Mouse (Mus musculus) lung, embryonic 16.5 days (tissue): Measurements from ENCODE around the gene 1700016H13Rik. TPM values are rescaled to one million over a fixed set of nuclear protein-coding genes. Genes with fewer than 3 reads are reported as not detected.
A peak's percentile ranks its signal among the peaks of the same experiment; 100 is the strongest.

Source experiments
- ATAC-seq: fragments of 200-750 bp; cut with Nextera tagmentation; 2 replicates; pipeline ENCODE4 v1.8.0; 2017; ENCODE audit warnings: low read depth, mild to moderate bottlenecking, moderate library complexity
- H3K27ac ChIP-seq: fragments of 300-500 bp; sonication (generic); 2 replicates; pipeline ENCODE4 v1.5.1; 2014; ENCODE audit warnings: mild to moderate bottlenecking, control low read depth, low read length
- H3K27me3 ChIP-seq: fragments of 300-500 bp; sonication (generic); 2 replicates; pipeline ENCODE4 v1.6.1; 2014; ENCODE audit warnings: low read depth, low read length, mixed read lengths; ENCODE audit not compliant: control insufficient read depth, insufficient read depth
- H3K36me3 ChIP-seq: fragments of 300-500 bp; sonication (generic); 2 replicates; pipeline ENCODE4 v1.6.1; 2014; ENCODE audit warnings: low read length; ENCODE audit not compliant: control insufficient read depth, insufficient read depth
- H3K4me1 ChIP-seq: fragments of 300-500 bp; sonication (generic); replicated peaks from 2 replicates; pipeline ENCODE4 v1.6.1; 2014; ENCODE audit warnings: low read length, mixed read lengths; ENCODE audit not compliant: control insufficient read depth, insufficient read depth
- H3K4me2 ChIP-seq: fragments of 300-500 bp; sonication (generic); 2 replicates; pipeline ENCODE4 v1.6.1; 2014; ENCODE audit warnings: low read depth, low read length, control low read depth
- H3K4me3 ChIP-seq: fragments of 300-500 bp; sonication (generic); 2 replicates; pipeline ENCODE4 v1.5.1; 2014; ENCODE audit warnings: mild to moderate bottlenecking, low read length, control low read depth
- H3K9ac ChIP-seq: fragments of 300-500 bp; sonication (generic); 2 replicates; pipeline ENCODE4 v1.6.1; 2014; ENCODE audit warnings: low read length, control low read depth
- H3K9me3 ChIP-seq: fragments of 300-500 bp; sonication (generic); 2 replicates; pipeline ENCODE4 v1.6.1; 2016; ENCODE audit warnings: low read length; ENCODE audit not compliant: control insufficient read depth
- WGBS: fragments of 180-500 bp; shearing (Covaris S2); extraction: QIAGEN DNeasy Blood & Tissue Kit; methylation state at CpG from one replicate; pipeline ENCODE4 v1.1.7; 2014; 5-methylcytosine and 5-hydroxymethylcytosine counted together
- polyA plus RNA-seq: library from polyadenylated mRNA; unstranded; fragments of >200 nt; fragmentation: Nextera tagmentation; extraction: Ambion mirVana; gene quantifications from 2 replicates; pipeline ENCODE4 v1.2.1, GENCODE M21; 2015

1700016H13Rik gene
- polyA plus RNA-seq, 1 experiment from 2014 or later, result 0.35 TPM

DNA sequence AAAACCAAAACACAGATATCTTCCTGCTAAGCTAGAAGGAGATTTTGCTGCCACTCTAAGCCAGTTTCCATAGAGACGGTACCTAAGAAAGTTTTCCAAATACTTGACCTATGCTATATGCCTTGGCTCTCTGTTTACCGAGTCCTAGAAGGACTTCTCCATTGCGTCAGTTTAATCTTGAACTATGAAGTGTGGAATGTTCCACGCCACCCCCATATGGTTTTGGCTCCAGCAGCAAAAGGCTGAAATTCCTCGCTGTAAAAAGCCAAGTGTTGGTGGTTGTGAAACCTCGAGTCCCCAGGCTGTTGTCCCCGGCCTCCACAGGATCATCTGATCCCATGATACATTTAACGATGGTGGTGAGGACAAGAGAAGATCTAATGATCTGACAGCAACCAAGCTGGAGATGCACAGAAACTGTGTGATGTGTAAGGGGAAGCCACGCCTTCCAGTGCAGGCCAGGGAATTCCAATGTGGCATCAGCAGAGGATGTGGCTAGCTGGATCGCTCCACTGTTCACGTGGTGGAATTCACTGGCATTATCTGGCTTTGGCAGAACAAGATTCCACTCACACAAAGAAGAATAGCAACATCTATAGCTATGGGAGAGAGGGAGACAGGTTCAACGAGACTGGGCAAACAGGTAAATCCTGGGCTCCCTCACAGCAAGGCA lies 35.4 kb downstream of the 1700016H13Rik start:
- no peak overlapping the region for H3K4me3 ChIP-seq
- peak overlapping the region; percentile 98 for H3K27ac ChIP-seq
- 20% methylated on average over 12 of the region's 12 CpGs for WGBS
- H3K4me1 ChIP-seq, result peaks cover 35% of the 10 kb centered on the region
- H3K9me3 ChIP-seq, result no peaks in the 10 kb centered on the region
- no peaks in the 10 kb centered on the region for H3K36me3 ChIP-seq
- H3K4me2 ChIP-seq, result peak overlapping the region; percentile 36
- no peaks in the 10 kb centered on the region for H3K27me3 ChIP-seq
- peak; percentile 96 for ATAC-seq
- H3K9ac ChIP-seq, result 0 out of 2 replicates have a peak overlapping the region, but pooled peaks have one; percentile 26

DNA sequence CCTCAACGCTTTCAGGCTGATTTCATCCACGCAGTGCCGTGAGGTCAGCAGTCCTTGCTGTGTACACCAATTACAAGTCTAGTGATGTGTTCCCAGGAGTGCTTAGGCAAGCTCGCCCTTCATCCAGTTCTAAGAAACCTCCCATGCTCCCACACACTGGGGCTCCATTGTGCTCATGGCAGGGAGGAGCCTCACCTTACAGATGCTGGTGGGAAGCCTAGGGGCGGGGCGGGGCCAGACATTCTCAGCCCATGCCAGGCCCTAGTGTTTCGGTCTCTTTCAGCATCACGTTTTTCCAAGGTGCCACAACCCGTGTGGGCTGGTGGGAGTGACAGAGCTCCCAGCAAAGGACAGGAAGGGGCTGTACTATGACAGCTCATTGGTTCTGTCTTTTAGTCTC lies 38.6 kb downstream of the 1700016H13Rik start:
- no peaks in the 10 kb centered on the region for H3K9me3 ChIP-seq
- H3K4me2 ChIP-seq, result no peak overlapping the region
- WGBS, result 64% methylated on average over 9 of the region's 9 CpGs
- H3K27me3 ChIP-seq, result no peaks in the 10 kb centered on the region
- H3K4me1 ChIP-seq, result peaks cover 26% of the 10 kb centered on the region
- H3K4me3 ChIP-seq, result no peak overlapping the region
- H3K27ac ChIP-seq, result no peak overlapping the region
- H3K9ac ChIP-seq, result no peak overlapping the region
- H3K36me3 ChIP-seq, result no peaks in the 10 kb centered on the region
- no peak for ATAC-seq

DNA sequence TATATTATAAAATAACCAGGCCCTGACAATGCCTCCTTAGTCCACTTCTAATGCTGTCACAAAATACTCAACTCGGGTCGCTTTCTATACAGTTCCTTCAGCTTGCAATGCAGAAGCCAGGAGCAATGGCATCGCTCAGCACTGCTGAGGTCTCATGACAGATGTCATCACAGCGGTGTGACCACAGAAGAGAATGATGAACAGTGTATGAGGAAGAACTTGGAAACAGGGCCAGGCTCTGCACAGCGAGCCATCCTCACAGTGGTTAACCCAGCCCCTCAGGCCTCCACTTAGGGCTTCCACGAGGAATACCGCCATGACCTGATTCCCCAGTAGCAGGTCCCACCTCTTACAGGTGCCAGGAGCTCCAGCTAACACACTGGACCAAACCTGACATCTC lies 41.5 kb downstream of the 1700016H13Rik start:
- no peaks in the 10 kb centered on the region for H3K9me3 ChIP-seq
- H3K4me2 ChIP-seq, result no peak overlapping the region
- H3K4me3 ChIP-seq, result no peak overlapping the region
- H3K36me3 ChIP-seq, result no peaks in the 10 kb centered on the region
- H3K27me3 ChIP-seq, result no peaks in the 10 kb centered on the region
- peaks cover 7% of the 10 kb centered on the region for H3K4me1 ChIP-seq
- 77% methylated on average over 7 of the region's 7 CpGs for WGBS
- ATAC-seq, result no peak
- no peak overlapping the region for H3K9ac ChIP-seq
- H3K27ac ChIP-seq, result no peak overlapping the region

DNA sequence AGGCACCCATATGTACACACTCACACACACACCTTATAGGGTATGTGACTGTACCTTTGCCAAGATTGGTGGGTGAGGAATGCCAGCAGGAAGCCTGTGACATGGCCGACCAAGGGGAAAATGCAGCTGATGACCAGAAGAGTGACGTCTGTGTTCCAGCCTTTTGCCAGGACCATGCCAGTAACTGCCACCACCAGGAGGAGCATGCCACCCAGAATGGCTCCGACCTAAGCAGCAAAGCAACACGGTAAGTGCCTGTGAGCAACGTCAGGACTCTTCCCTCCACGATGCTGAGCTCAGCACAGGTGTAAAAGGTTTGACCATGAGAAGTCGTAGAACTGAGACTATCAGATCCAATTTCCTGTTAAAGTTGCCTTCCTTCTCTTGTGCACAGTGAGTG lies 43.5 kb downstream of the 1700016H13Rik start:
- 76% methylated on average over 7 of the region's 7 CpGs for whole genome bisulfite sequencing
- Histone ChIP-seq H3K27me3 (no peaks in the 10 kb centered on the region), H3K9me3 (no peaks in the 10 kb centered on the region), H3K27ac (no peak overlapping the region), H3K36me3 (no peaks in the 10 kb centered on the region), H3K4me3 (no peak overlapping the region), H3K9ac (no peak overlapping the region), H3K4me1 (peaks cover 3% of the 10 kb centered on the region; the same call in 1 of the 2 replicates), H3K4me2 (no peak overlapping the region)
- no peak for ATAC-seq

DNA sequence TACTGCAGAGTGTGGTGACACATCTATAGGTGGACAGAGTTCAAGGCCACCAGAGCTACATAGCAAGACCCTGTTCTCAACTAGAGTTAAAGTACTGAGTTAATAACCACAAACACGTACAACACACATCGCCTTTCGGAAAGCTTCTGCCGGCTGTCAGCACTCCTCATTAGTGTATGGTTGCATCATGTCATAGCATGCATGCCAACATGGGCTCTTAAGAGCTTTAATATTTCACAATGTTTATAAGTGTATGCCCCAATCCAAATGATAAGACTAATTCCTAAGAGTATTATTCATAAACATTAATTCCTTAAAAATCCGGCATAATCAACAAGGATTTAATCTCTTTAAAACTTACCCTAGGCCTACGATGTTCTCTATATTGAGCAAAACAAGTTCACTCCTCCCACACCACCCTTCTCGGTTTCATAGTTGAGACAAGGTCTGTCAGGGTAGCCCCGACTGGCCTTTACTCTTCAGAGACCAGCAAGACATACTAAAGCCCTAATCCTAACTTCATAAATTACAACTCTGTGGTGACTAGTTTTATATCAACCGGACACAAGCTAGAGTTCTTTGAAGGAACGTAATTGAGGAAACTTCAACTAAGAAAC lies 44.8 kb downstream of the 1700016H13Rik start:
- H3K4me3 ChIP-seq, result no peak overlapping the region
- no peaks in the 10 kb centered on the region for H3K36me3 ChIP-seq
- H3K9me3 ChIP-seq, result no peaks in the 10 kb centered on the region
- H3K27me3 ChIP-seq, result no peaks in the 10 kb centered on the region
- H3K27ac ChIP-seq, result peak overlapping the region; percentile 72
- H3K4me1 ChIP-seq, result peaks cover 3% of the 10 kb centered on the region; the same call in 1 of the 2 replicates
- WGBS, result 64% methylated on average over 10 of the region's 10 CpGs
- H3K9ac ChIP-seq, result no peak overlapping the region
- ATAC-seq, result peak; percentile 88
- no peak overlapping the region for H3K4me2 ChIP-seq

DNA sequence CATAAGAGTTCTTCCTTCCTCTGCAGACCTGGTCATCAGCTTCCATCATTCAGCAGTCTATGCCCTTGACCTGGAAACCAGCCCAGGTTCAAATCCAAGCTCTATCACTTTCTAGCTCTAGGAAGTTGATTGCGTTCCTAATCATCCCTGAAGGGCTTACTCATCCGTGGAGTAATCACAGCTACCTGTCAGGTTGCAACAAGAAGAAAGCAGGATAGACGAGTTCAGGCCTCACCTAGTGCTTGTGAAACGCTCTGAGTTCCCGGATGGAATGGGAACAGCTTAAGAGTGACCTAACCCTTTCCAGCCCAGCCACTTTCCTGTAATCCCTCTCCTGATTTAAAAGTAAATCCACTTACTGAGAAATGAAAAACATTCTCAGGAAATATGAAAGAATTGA lies 45.7 kb downstream of the 1700016H13Rik start:
- Histone ChIP-seq H3K9me3 (no peaks in the 10 kb centered on the region), H3K4me1 (peaks cover 3% of the 10 kb centered on the region; the same call in 1 of the 2 replicates), H3K9ac (no peak overlapping the region), H3K27ac (0 out of 2 replicates have a peak overlapping the region, but pooled peaks have one; percentile 5), H3K4me2 (no peak overlapping the region), H3K27me3 (no peaks in the 10 kb centered on the region), H3K36me3 (no peaks in the 10 kb centered on the region), H3K4me3 (no peak overlapping the region)
- no peak for ATAC-seq
- 56% methylated on average over 5 of the region's 5 CpGs for WGBS

DNA sequence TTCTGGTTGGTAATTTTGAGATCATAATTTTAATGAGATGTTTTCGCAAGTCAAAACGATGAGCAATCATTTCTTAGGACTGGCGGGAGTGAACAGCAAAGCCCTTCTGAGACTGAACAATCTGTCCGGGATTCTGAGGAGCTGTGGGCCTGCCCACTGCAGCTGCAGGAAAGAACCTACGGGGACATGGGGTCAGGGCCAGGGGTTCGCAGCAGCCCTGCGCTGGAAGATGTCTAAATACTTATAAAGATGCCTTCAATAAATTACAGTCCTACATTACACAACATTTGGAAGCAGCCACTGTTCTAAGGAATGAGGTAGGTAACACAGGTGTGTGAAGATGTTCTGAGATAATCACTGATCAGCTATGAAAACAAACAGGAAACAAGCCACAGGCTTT lies 50.1 kb downstream of the 1700016H13Rik start:
- H3K4me3 ChIP-seq, result no peak overlapping the region
- no peak for ATAC-seq
- no peak overlapping the region for H3K9ac ChIP-seq
- H3K27me3 ChIP-seq, result no peaks in the 10 kb centered on the region
- no peaks in the 10 kb centered on the region for H3K9me3 ChIP-seq
- no peaks in the 10 kb centered on the region for H3K36me3 ChIP-seq
- no peak overlapping the region for H3K27ac ChIP-seq
- H3K4me2 ChIP-seq, result no peak overlapping the region
- peaks cover 3% of the 10 kb centered on the region; the same call in 1 of the 2 replicates for H3K4me1 ChIP-seq
- WGBS, result 76% methylated on average over 7 of the region's 7 CpGs

DNA sequence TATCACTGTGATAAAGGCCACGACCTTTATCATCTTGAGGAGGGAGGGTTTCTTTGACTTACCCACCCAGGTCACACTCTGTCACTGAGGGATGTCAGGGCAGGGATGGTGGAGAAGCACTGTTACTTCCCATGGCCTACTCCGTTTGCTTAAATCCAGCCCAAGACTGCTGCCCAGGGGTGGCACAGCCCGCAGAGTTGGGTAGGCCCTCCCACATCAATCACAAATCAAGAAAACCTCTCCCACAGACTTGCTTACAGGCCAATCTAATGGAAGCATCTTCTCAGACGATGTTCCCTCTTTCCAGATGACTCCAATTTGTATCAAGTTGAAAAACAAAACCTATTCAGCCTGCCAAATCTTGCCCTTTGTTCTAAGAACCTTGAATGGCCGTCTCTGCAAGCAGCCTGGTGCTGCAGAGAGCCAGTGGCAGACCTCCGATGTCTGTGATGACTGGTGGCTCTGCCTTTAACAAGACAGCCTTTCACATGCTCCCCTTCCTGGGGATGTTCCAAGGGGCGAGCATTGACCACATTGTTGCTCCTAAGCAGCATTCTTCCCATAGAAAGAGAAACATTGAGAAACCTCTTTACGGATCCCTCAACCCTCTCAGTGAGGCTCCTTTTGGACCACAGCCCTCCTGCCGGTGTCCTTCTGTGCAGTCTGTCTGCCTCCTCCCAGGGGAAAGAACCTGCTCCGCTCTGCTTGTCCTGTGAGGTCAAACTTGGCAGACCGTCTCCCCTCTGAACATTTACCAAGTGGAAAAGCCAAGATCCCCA lies 52.5 kb downstream of the 1700016H13Rik start:
- peaks cover 5% of the 10 kb centered on the region; the same call in 1 of the 2 replicates for H3K4me1 ChIP-seq
- no peak; the same call in 1 of the 2 replicates for ATAC-seq
- no peak overlapping the region for H3K4me2 ChIP-seq
- H3K9me3 ChIP-seq, result no peaks in the 10 kb centered on the region
- WGBS, result 66% methylated on average over 11 of the region's 11 CpGs
- H3K4me3 ChIP-seq, result no peak overlapping the region
- H3K27ac ChIP-seq, result 0 out of 2 replicates have a peak overlapping the region, but pooled peaks have one; percentile 22
- H3K27me3 ChIP-seq, result no peaks in the 10 kb centered on the region
- H3K36me3 ChIP-seq, result no peaks in the 10 kb centered on the region
- H3K9ac ChIP-seq, result no peak overlapping the region

DNA sequence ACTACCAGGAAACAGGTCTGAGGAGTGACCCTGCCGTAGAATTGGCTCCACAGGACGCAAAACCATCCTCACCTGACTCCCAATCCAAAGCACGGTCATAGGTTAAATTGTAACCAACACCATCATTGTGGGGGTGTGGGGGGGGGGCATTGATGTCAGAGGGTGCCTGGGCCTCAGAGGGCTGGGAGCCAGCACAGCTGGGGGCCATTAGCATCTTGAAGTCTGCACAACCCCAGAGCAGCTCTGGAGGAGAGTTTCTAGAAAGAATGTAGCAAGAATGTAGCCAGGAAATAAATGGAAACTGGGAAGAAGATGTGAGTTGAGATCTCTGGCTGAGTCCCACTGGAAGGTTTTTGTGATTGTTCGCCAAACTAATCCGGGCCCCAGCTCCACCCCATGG lies 56.9 kb downstream of the 1700016H13Rik start:
- Histone ChIP-seq H3K36me3 (no peaks in the 10 kb centered on the region), H3K27ac (no peak overlapping the region), H3K4me1 (peaks cover 16% of the 10 kb centered on the region), H3K9ac (no peak overlapping the region), H3K4me3 (no peak overlapping the region), H3K27me3 (no peaks in the 10 kb centered on the region), H3K9me3 (no peaks in the 10 kb centered on the region), H3K4me2 (no peak overlapping the region)
- WGBS, result 78% methylated on average over 5 of the region's 5 CpGs
- peak; percentile 22; the same call in 1 of the 2 replicates for ATAC-seq
